Mouse (Mus musculus) cerebellum, adult (tissue): Measurements from ENCODE around the gene Tnks1bp1.

Experiments
- ATAC-seq: cut with Nextera tagmentation; 2 replicates; pipeline ENCODE4 v1.9.2; 2017; ENCODE audit warnings: mild to moderate bottlenecking, moderate library complexity, mixed read lengths; ENCODE audit not compliant: insufficient number of reproducible peaks, low FRiP score, low TSS enrichment

The Tnks1bp1 gene

DNA sequence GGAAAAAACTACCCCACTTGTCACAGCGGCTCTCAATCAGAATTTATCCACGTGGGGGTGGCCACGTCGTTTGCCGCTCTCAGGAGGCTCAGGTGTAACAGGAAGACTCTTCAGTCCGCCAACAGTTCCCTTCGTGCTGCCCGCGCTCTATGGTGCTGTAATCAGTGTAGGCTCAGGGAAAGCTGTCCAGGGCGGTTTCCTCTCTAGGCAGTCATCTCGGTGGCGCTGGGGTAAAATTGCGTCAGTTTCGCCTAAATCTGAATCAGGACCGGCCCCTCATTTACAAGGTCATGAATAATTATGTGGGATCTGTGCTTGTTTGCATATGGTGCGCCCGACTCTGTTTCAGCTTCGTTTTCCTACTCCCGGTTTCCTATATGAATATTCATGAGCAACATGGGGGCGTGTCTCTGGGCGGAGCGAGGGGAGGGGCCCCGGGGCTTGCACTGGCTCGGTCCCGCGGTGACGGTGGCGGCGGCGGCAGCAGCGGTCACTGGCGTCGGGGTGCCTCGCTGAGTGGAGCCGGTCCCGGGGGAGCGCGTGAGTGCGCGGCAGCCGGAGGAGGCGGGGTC, at the start of gene Tnks1bp1:
Tnks1bp1 (plus strand) TSS at position 427 of the 572 bp plus-strand sequence.
- peak; percentile 87 for ATAC-seq

DNA sequence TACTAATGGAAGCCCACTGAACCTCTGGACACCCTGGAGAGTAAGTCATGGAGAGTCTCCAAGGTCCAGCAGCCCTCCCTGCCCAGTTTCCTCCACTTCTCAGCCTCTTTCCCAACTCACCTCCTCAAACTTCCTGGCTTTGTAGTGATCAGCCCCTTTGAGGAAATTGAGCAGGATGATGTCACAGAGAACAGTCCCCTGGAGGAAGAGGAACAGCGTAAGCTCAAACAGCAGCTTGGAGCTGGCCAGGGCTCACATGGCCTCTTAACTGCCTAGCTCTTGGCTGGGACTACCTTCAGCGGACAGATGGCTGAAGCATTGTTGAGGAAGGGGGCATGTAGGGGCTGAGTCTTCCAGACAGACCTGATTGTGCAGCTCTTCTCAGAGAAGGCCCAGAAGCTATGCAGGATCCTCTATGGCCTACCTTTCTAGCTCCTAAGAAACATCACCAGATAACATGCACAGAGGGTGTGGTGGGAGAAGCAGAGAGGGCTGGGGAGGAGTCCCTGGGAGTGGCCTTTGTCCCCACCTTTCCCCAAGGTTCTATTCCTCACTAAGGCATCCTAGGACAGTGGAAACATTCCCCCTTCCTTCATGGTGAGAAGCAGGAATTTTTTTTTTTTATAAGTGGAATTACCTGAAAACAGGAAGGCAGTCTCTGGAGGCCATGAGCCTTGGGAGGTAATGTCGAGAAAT, 48.2 kb upstream of the Tnks1bp1 start:
- ATAC-seq: no peak

DNA sequence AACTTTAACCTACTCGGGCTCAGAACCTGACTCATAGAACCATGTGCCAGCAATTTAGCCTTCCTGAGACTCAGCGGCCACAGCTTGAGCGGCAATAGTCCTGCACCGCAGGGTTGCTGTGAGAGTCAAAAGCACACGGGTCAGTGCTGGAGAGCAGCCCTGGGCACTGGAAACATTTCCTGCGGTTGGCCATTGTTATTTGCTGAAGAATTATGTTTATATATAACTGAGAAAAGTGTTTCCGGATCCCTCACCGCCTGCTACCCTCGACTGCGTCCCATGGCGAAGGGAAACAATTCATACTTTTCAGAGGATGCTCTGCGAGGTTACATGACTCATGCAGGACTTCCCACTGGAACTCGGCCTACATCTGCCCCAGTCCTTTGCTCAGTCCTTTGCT, 46.3 kb upstream of the Tnks1bp1 start:
- ATAC-seq: no peak

DNA sequence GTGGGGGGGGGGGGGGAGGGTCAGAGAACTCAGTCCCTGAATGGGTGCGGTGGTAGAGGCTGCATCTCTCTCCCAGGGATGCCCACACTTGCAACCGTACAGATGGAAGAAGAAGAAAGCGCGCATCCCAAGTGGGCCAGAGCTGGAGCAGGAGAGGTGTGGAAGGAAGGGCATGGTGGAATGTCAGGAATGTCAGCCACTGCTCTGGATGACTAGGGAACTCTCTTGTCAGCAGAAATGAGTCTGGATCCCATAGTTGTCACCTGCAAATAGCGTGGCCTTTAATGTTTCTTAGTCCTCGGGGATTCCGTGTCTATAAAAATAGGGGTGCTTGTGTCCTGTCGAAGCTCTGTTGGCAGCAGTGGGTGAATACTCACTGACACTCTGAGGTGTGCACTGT, 45.2 kb upstream of the Tnks1bp1 start:
- no peak for ATAC-seq

DNA sequence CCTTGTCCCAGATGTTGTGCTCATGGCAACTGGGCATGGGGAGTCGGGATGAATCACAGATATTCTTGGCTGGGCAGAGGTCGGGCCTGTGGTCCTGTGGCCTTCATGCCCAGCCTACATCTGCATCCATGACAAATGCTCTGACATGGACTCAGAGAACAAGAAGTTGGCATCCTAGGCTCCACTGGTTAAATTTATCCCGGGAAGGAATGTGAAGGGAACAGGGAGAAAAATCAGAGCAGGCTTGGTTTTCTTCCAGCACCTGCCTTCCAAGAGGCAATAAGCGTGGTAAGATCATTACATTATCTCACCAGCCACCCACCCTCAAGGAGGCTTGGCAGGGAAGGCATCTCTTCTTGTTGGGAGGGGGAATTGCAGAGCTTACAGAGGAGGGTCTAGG, 43.5 kb upstream of the Tnks1bp1 start:
- ATAC-seq: no peak

DNA sequence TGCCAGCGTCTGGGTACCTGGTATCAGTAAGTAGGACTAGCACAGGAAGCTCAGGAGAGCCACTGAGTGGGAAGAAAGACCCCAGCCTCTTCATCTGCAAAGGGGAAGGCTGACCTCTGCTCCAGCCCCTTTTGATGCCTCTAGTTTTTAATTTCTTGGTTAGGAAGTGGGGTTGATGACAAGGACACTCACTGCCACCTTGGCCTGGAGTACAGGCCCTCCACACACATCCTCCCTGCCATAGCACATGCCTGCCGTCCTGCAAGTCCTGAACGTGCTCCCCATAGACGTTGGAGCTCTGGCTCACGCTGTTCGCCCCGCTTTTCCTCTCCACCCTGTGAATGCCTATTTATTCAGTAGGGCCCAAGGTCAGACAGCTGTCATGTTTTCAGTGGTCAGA, 41.2 kb upstream of the Tnks1bp1 start:
- no peak for ATAC-seq

DNA sequence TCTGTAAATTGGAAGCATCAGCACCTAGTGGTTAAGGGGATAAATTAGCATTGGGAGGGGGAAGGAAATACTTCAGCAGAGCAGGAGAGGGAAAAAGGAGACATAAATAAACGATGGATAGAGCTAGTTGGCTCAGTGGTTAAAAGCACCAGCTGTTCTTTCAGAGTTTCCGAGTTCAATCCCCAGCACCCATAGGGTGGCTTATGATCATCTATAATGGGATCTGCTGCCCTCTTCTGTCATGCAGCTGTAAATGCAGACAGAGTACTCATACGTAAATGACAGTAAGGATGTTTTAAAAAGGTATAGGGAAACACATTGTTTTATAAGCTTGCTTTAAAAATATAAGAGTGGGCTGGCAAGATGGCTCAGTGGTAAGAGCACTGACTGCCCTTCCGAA, 40.1 kb upstream of the Tnks1bp1 start:
- no peak for ATAC-seq

DNA sequence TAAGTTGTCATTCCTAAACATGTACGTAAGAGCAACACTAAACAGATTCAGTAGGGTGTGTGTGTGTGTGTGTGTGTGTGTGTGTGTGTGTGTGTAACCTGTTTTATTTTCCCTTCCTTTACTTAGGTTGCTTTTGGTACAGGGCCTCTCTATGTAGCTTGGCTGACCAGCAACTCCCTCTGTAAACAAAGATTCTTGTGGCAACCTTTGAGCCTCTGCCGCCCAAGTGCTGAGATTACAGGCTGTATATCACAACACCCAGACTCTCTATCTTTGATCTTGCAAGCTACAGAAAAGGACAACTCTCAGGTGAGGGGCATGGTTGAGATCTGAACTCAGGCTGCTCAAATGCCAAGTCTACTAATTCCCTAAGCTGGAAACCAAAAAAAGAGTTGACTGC, 38.6 kb upstream of the Tnks1bp1 start:
- no peak for ATAC-seq

DNA sequence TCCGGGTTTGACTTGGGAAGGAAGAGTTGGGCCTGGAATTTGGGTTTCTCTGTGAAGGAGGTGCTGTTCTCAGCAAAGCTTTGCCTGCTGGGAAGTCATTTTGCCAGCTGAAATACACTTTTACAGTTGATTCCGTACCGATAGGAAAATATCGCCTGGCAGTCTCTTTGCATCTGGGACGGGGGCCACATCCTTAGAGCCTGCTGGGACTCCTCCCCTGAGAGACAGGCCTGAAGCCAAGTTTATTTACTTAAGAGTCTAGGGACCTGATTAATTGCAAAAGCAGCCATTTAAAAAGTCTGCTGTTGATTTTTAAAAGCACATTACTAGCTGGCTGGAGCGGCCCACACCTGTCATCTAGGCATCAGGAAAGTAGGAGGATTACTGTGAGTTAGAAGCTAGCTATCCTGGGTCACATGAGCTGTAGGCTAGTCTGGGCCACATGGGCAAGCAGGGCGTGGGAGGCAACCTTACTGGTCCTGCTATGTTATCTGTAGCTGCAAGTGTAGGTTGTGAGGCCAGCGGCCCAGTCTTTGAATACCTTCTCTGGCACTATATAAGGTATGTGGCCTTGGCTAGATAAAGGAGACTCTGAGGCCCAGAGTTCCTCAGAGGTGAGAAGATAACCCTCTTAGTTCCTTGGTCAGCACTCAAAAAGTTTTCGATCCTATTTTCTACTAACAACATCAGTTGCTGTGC, 35.8 kb upstream of the Tnks1bp1 start:
- ATAC-seq: no peak

DNA sequence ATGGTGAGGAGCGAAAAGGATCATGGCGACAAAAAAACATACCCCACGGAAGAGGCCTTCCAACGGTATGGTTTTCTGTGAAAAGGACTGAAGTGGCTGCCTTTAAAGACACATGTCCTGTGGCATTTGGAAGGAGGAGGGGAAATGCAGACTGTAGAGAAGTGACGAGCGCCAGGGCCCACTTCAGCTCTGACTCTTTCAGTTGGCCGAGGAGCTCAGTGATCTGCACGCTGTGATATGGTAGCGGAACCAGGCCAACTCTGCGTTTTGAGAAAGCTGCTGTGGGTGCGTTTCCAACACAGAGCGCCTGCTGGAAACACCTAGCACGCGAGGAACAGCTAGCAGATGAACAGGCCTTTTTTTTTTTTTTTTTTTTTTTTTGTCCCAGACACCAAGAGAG, 35.1 kb upstream of the Tnks1bp1 start:
- ATAC-seq: no peak

DNA sequence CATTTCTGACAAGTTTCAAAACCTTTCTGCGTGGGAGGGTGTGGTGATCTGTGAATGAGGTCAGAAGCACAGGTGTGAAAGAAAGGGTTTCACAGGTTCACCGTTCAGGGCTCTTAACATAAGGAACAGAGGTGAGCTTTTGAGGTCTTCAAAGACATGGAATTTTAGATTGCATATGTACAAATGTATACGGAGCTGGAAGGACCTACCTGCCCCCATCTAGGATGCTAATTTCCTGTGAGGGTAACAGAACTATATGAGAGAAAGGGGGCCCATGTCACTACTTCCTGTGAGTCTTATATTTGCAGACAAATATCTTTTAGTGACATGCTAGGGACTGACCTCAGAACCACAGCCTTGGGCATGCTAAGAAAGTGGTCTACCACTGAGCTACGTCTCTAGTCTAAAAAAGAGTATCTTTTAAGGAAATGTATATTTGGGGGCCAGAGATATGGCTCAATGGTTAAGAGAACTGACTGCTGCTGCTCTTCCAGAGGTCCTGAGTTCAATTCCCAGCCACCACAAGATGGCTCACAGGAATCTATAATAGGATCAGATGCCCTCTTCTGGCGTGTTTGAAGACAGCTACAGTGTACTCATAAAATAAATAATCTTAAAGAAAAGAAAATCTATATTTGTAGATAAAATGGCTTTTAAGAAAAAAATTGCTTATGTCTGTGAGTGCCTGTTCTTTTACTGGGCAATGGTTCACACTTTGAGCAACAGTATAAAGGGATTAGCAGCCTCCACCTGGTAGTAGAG, 33.8 kb upstream of the Tnks1bp1 start:
- no peak for ATAC-seq

DNA sequence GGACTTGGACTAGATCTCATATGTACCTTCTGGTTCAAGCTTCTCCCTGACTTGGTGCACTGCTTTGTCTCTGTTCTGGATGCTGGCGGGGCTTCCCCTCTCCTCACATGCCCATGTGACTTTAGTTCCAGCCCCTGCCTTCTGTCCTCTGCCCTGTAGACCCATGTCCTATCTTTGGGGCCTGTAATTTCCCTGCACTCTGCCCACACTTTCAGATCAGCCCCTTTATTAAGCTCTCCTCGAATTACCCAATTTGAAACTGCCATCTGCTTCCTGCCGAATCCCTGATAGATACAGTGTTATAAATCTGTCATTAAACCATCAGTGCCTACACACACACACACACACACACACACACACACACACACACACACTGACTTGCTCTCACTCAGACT, 33.2 kb upstream of the Tnks1bp1 start:
- no peak for ATAC-seq

DNA sequence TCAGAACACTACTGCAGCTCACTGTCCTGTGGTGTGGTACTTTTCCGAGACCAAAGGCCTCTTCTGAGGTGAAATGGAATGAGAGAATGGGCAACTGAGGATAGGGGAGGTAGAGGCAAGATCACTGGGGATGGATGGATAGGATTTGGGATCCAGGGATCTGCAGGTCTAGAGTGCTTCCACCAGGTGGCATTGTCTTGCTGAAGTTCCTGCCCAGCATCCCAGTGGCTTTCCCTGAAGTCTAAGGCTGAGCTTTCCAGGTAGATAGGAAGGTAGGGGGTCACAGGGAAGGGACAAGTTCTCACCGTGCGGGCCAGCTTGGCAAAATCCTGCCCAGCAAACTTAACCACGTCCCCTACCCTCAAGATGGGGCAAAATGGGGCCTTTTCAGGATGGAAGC, 25.8 kb upstream of the Tnks1bp1 start:
- ATAC-seq: 0 out of 2 replicates have a peak, but pooled peaks have one; percentile 20

DNA sequence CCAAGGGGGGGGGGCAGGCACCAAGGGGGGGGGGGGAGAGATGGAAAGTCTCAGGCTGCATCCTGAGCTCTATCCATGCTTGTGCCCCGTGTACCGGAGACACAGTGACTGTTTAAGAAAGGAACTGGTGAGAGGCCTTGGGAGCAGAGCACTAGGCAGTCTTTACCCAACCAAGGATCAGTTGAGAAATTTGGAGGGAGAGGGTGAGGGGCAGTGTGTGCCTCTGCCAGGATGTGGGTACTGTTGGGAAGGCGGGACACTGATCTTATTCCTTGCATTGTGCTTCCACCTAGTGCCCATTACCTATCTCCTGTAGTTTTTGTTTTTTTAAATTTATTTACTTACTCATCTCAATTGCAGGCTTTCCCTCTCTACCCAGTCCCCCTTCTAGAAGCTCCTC, 21.6 kb upstream of the Tnks1bp1 start:
- ATAC-seq: no peak

DNA sequence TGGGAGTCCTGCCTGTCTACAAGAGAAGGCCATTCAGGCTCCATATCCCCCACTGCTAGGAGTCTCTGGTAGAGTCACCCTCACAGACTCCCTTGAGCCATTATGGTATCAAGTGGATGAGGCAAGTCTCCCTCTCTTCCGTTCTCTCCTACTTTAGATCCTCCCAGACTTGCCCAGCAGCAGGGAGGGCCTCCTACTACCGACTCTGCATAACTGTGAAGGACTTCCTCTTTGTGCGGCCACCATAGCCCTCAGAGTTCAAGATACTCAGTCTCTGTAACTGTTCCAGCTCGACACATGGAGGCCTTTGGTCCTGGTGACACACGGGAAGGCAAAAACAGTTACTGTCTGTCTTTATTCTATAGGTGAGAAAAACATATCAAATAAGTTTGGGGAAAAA, 20.5 kb upstream of the Tnks1bp1 start:
- ATAC-seq: no peak

DNA sequence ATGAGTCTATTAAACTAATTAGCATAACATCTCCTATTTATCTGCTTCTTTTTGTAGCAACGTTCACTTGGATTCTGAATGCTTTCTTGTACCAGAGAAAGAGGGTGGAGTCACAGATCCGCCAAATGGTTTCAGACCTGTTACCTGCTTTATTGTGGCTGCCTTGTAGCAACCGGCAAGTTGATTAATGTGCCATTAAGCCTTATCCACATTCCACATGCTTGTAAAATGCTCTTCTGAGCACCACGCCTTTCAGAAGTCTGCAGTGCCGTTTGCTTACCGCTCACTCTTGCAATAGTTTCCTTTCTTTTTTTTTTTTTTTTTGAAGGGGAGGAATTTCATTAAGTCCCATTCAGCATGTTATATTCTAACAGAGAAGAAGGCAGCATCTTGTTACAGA, 17.9 kb upstream of the Tnks1bp1 start:
- no peak for ATAC-seq

DNA sequence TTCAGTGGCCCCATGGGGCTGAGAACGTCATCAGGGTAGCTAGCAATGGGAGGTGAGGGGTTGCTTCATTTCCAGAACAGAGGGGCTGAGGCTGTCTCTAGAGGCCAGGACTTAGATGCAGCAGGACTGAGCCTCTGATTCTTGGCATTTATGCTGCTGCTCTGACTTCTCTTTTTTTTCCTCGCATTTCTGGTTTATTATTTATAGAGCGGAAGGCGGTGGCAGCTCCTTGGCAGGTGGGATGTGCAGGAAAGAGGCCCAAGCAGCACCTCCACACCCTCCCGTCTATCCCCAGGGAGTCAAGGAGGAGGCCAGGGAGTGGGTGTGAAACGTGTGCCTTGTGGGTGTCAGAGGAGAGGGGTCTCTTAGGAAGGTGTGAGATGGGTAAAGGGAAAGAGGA, 16.8 kb upstream of the Tnks1bp1 start:
- no peak for ATAC-seq

DNA sequence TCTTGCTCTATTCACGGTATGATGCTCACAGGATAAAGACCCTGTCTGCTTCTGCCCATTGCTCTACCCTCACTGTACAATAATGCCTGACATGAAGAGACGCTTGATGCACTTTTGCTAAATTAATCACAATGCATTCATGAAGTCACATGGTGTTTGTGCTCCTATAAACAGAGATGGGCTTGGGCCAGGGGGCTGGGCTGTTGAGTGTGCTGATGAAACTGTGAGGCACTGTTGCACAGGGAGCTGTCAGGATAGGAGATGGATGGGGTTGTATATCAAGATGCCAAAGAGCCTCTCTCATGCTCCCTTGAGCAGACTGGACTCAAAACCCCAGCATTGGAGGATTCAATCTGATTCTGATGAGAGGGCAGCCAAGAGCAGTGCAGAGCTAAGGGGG, 14.7 kb upstream of the Tnks1bp1 start:
- ATAC-seq: no peak

DNA sequence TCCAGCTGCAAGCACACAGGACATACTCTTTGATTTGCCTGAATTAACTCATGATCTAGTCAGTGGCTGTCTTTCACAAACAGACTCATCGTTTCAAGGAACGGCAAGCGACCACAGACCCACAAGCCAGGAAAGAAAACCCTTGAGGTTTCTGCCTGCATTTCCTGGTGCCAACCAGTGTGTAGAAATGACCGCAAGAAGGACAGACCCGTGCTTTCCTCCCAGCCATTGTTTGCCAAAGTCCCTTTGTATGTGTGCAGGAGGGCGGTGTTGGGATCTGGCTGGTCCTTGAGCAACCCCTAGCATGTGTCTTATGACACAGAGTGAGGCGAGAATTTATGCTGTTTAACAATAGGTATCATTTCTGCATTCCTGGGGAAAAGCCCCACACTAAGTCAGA, 13.7 kb upstream of the Tnks1bp1 start:
- no peak for ATAC-seq

DNA sequence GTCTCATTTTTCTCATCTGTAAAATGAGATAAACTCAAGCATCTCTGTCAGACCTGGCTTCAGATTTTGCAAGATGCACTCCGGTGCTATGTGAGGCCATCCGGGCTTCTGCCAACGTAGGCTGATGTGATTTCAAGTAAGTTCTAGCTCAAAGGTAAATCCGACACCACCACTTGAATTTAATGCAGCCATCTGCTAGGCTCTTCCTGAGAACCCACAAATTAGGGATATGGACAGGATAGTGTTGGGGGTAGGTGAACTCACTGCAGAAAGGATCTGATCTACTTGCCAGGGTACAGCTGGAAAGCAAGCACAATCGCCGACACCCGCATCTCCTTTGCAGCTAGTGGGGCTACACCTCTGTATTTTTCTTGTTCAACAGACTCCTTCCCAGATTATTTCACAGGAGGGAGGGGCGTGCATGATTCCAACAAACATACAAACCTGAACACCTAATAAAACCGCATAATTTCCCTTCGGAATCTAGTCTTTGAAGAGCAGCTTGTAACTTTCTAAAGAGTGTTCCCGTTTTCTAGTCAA, 11.2 kb upstream of the Tnks1bp1 start:
- ATAC-seq: peak; percentile 8; the same call in 1 of the 2 replicates
